Mouse (Mus musculus): ENCODE results near the gene Snta1. TPM values are rescaled to one million over a fixed set of nuclear protein-coding genes. Genes with fewer than 3 reads are reported as not detected.

Snta1 gene
- polyA plus RNA-seq, 1 experiment from 2014 or later = 12.3 TPM

- Histone ChIP-seq H3K27me3 (ENCODE audit: control insufficient read depth, insufficient read depth, low read depth, low read length) (no peaks in the 10 kb centered on the region), H3K9ac (ENCODE audit: low read depth, low read length) (peak overlapping the region; percentile 98), H3K27ac (ENCODE audit: low read length) (peak overlapping the region; percentile 92), H3K4me1 (ENCODE audit: control insufficient read depth, insufficient read depth, low read length) (peaks cover 29% of the 10 kb centered on the region), H3K4me3 (ENCODE audit: low read depth, low read length) (peak overlapping the region; percentile 97), H3K4me2 (ENCODE audit: low read length) (peak overlapping the region; percentile 70), H3K9me3 (replicated peaks; ENCODE audit: control insufficient read depth, low read length, poor library complexity, severe bottlenecking) (no peaks in the 10 kb centered on the region), H3K36me3 (ENCODE audit: control insufficient read depth, insufficient read depth, low read length) (no peaks in the 10 kb centered on the region)
- no peak for ATAC-seq
- 16% methylated on average over 7 of the region's 7 CpGs for WGBS
Measured at GRCm38 (mm10) chr2:154437191-154437527, 29.3 kb upstream of the Snta1 start.

- peak; percentile 92 for ATAC-seq
- peak within 1 kb of the TSS; percentile 70 for H3K4me2 ChIP-seq (ENCODE audit: low read length)
- peak within 1 kb of the TSS; percentile 97 for H3K4me3 ChIP-seq (ENCODE audit: low read depth, low read length)
- no peaks in the 10 kb centered on the region for H3K9me3 ChIP-seq (replicated peaks; ENCODE audit: control insufficient read depth, low read length, poor library complexity, severe bottlenecking)
- peak within 1 kb of the TSS; percentile 92 for H3K27ac ChIP-seq (ENCODE audit: low read length)
- H3K9ac ChIP-seq (ENCODE audit: low read depth, low read length) = peak within 1 kb of the TSS; percentile 98
- no peaks in the 10 kb centered on the region for H3K27me3 ChIP-seq (ENCODE audit: control insufficient read depth, insufficient read depth, low read depth, low read length)
- peaks cover 29% of the 10 kb centered on the region for H3K4me1 ChIP-seq (ENCODE audit: control insufficient read depth, insufficient read depth, low read length)
- H3K36me3 ChIP-seq (ENCODE audit: control insufficient read depth, insufficient read depth, low read length) = no peaks in the 10 kb centered on the region
- WGBS = under 1% methylated on average over 46 of the region's 70 CpGs
Measured at GRCm38 (mm10) chr2:154436458-154437190, 28.7 kb upstream of the Snta1 start, which contains the start of gene Cbfa2t2. Cbfa2t2 (plus strand) TSS chr2:154436481.

GRCm38 (mm10) chr2:154436076-154436457 is 28.2 kb upstream of the Snta1 start:
- Histone ChIP-seq H3K36me3 (ENCODE audit: control insufficient read depth, insufficient read depth, low read length) (no peaks in the 10 kb centered on the region), H3K4me1 (ENCODE audit: control insufficient read depth, insufficient read depth, low read length) (peaks cover 29% of the 10 kb centered on the region), H3K9me3 (replicated peaks; ENCODE audit: control insufficient read depth, low read length, poor library complexity, severe bottlenecking) (no peaks in the 10 kb centered on the region), H3K4me3 (ENCODE audit: low read depth, low read length) (peak overlapping the region; percentile 97), H3K27ac (ENCODE audit: low read length) (peak overlapping the region; percentile 92), H3K27me3 (ENCODE audit: control insufficient read depth, insufficient read depth, low read depth, low read length) (no peaks in the 10 kb centered on the region), H3K4me2 (ENCODE audit: low read length) (peak overlapping the region; percentile 54), H3K9ac (ENCODE audit: low read depth, low read length) (peak overlapping the region; percentile 98)
- peak; percentile 99 for ATAC-seq
- 0% methylated on average over 22 of the region's 44 CpGs for WGBS

GRCm38 (mm10) chr2:154434690-154435089 is 26.8 kb upstream of the Snta1 start:
- Histone ChIP-seq H3K9me3 (replicated peaks; ENCODE audit: control insufficient read depth, low read length, poor library complexity, severe bottlenecking) (no peaks in the 10 kb centered on the region), H3K4me2 (ENCODE audit: low read length) (no peak overlapping the region), H3K4me1 (ENCODE audit: control insufficient read depth, insufficient read depth, low read length) (peaks cover 25% of the 10 kb centered on the region), H3K36me3 (ENCODE audit: control insufficient read depth, insufficient read depth, low read length) (no peaks in the 10 kb centered on the region), H3K4me3 (ENCODE audit: low read depth, low read length) (no peak overlapping the region), H3K27me3 (ENCODE audit: control insufficient read depth, insufficient read depth, low read depth, low read length) (no peaks in the 10 kb centered on the region), H3K27ac (ENCODE audit: low read length) (no peak overlapping the region), H3K9ac (ENCODE audit: low read depth, low read length) (no peak overlapping the region)
- 90% methylated on average over 7 of the region's 7 CpGs for WGBS
- ATAC-seq = no peak

GRCm38 (mm10) chr2:154433391-154433790 is 25.5 kb upstream of the Snta1 start:
- Histone ChIP-seq H3K27me3 (ENCODE audit: control insufficient read depth, insufficient read depth, low read depth, low read length) (no peaks in the 10 kb centered on the region), H3K4me3 (ENCODE audit: low read depth, low read length) (no peak overlapping the region), H3K36me3 (ENCODE audit: control insufficient read depth, insufficient read depth, low read length) (no peaks in the 10 kb centered on the region), H3K4me1 (ENCODE audit: control insufficient read depth, insufficient read depth, low read length) (peaks cover 13% of the 10 kb centered on the region), H3K9me3 (replicated peaks; ENCODE audit: control insufficient read depth, low read length, poor library complexity, severe bottlenecking) (no peaks in the 10 kb centered on the region), H3K27ac (ENCODE audit: low read length) (no peak overlapping the region), H3K9ac (ENCODE audit: low read depth, low read length) (no peak overlapping the region), H3K4me2 (ENCODE audit: low read length) (no peak overlapping the region)
- no peak for ATAC-seq
- WGBS = 59% methylated on average over 3 of the region's 3 CpGs

GRCm38 (mm10) chr2:154432696-154433095 is 24.8 kb upstream of the Snta1 start:
- H3K4me2 ChIP-seq (ENCODE audit: low read length) = no peak overlapping the region
- H3K27ac ChIP-seq (ENCODE audit: low read length) = no peak overlapping the region
- 61% methylated on average over 2 of the region's 2 CpGs for WGBS
- H3K4me1 ChIP-seq (ENCODE audit: control insufficient read depth, insufficient read depth, low read length) = peaks cover 11% of the 10 kb centered on the region
- no peaks in the 10 kb centered on the region for H3K27me3 ChIP-seq (ENCODE audit: control insufficient read depth, insufficient read depth, low read depth, low read length)
- H3K9me3 ChIP-seq (replicated peaks; ENCODE audit: control insufficient read depth, low read length, poor library complexity, severe bottlenecking) = no peaks in the 10 kb centered on the region
- no peak for ATAC-seq
- H3K36me3 ChIP-seq (ENCODE audit: control insufficient read depth, insufficient read depth, low read length) = no peaks in the 10 kb centered on the region
- H3K9ac ChIP-seq (ENCODE audit: low read depth, low read length) = no peak overlapping the region
- H3K4me3 ChIP-seq (ENCODE audit: low read depth, low read length) = no peak overlapping the region

GRCm38 (mm10) chr2:154430566-154430965 is 22.7 kb upstream of the Snta1 start:
- WGBS = 88% methylated on average over 2 of the region's 2 CpGs
- H3K27me3 ChIP-seq (ENCODE audit: control insufficient read depth, insufficient read depth, low read depth, low read length) = no peaks in the 10 kb centered on the region

GRCm38 (mm10) chr2:154427853-154428360 is 20.0 kb upstream of the Snta1 start:
- WGBS = 18% methylated on average over 17 of the region's 17 CpGs
- no peak for ATAC-seq
- no peak overlapping the region for H3K9ac ChIP-seq (ENCODE audit: low read depth, low read length)

More at GRCm38 (mm10) chr2:154430566-154430965, 22.7 kb upstream of the Snta1 start:
- ATAC-seq = no peak
- no peaks in the 10 kb centered on the region for H3K36me3 ChIP-seq (ENCODE audit: control insufficient read depth, insufficient read depth, low read length)
- no peaks in the 10 kb centered on the region for H3K9me3 ChIP-seq (replicated peaks; ENCODE audit: control insufficient read depth, low read length, poor library complexity, severe bottlenecking)
- H3K4me2 ChIP-seq (ENCODE audit: low read length) = no peak overlapping the region
- no peak overlapping the region for H3K9ac ChIP-seq (ENCODE audit: low read depth, low read length)
- no peak overlapping the region for H3K27ac ChIP-seq (ENCODE audit: low read length)
- no peak overlapping the region for H3K4me3 ChIP-seq (ENCODE audit: low read depth, low read length)
- H3K4me1 ChIP-seq (ENCODE audit: control insufficient read depth, insufficient read depth, low read length) = peaks cover 14% of the 10 kb centered on the region

More at GRCm38 (mm10) chr2:154427853-154428360, 20.0 kb upstream of the Snta1 start:
- Histone ChIP-seq H3K27me3 (ENCODE audit: control insufficient read depth, insufficient read depth, low read depth, low read length) (no peaks in the 10 kb centered on the region), H3K4me1 (ENCODE audit: control insufficient read depth, insufficient read depth, low read length) (peaks cover 14% of the 10 kb centered on the region), H3K27ac (ENCODE audit: low read length) (no peak overlapping the region), H3K4me2 (ENCODE audit: low read length) (peak overlapping the region; percentile 20; the same call in 1 of the 2 replicates), H3K9me3 (replicated peaks; ENCODE audit: control insufficient read depth, low read length, poor library complexity, severe bottlenecking) (no peaks in the 10 kb centered on the region), H3K4me3 (ENCODE audit: low read depth, low read length) (0 out of 2 replicates have a peak overlapping the region, but pooled peaks have one; percentile 3), H3K36me3 (ENCODE audit: control insufficient read depth, insufficient read depth, low read length) (no peaks in the 10 kb centered on the region)

Measured in midbrain, embryonic 16.5 days (tissue).